Mouse (Mus musculus) MEL (cell line): ENCODE measurements around the gene Med13l.

Source experiments
- CTCF ChIP-seq, 3 experiments: IDR thresholded peaks in 2 of 3; conservative IDR thresholded peaks in 1 of 3; 2 replicates each; pipeline ENCODE4 v1.5.1; 2011 to 2012; ENCODE audit warnings: low read length in 3 of 3, low read depth in 2 of 3, mild to moderate bottlenecking in 2 of 3, improper control_type of control experiment in 1 of 3, inconsistent platforms in 1 of 3, mixed read lengths in 1 of 3, moderate library complexity in 1 of 3; ENCODE audit not compliant: control insufficient read depth in 1 of 3, insufficient read depth in 1 of 3, poor library complexity in 1 of 3, severe bottlenecking in 1 of 3
- ETS1 ChIP-seq: IDR thresholded peaks from 2 replicates; pipeline ENCODE4 v1.6.1; 2012; ENCODE audit warnings: low read depth, mild to moderate bottlenecking, inconsistent platforms, low read length, improper control_type of control experiment, moderate library complexity
- KAT2A ChIP-seq: conservative IDR thresholded peaks from 2 replicates; pipeline ENCODE4 v1.6.1; 2012; ENCODE audit warnings: low read depth, low read length, improper control_type of control experiment, inconsistent platforms
- MAZ ChIP-seq: IDR thresholded peaks from 2 replicates; pipeline ENCODE4 v1.6.1; 2012; ENCODE audit warnings: low read depth, mild to moderate bottlenecking, inconsistent platforms, low read length, improper control_type of control experiment
- MYB ChIP-seq: IDR thresholded peaks from 2 replicates; pipeline ENCODE4 v1.6.1; 2011; ENCODE audit warnings: mild to moderate bottlenecking, low read depth, low read length, improper control_type of control experiment
- NELFE ChIP-seq: IDR thresholded peaks from 2 replicates; pipeline ENCODE4 v1.6.1; 2011; ENCODE audit warnings: low read depth, low read length, improper control_type of control experiment
- POLR2A ChIP-seq, 2 experiments: IDR thresholded peaks; 2 replicates each; pipeline ENCODE4 v1.6.1; 2011 to 2012; ENCODE audit warnings: low read length in 2 of 2, mild to moderate bottlenecking in 2 of 2, control low read depth in 1 of 2, improper control_type of control experiment in 1 of 2, low read depth in 1 of 2, moderate library complexity in 1 of 2; ENCODE audit not compliant: control insufficient read depth in 1 of 2, insufficient read depth in 1 of 2, poor library complexity in 1 of 2
- POLR2AphosphoS2 ChIP-seq: IDR thresholded peaks from 2 replicates; pipeline ENCODE4 v1.6.1; 2011; ENCODE audit warnings: low read length, improper control_type of control experiment
- SIN3A ChIP-seq: IDR thresholded peaks from 2 replicates; pipeline ENCODE4 v1.6.1; 2012; ENCODE audit warnings: low read length, improper control_type of control experiment, inconsistent platforms
- USF1 ChIP-seq: IDR thresholded peaks from 2 replicates; pipeline ENCODE4 v1.6.1; 2014; ENCODE audit warnings: low read depth, mild to moderate bottlenecking, inconsistent platforms, low read length, improper control_type of control experiment, moderate library complexity
- ZC3H11A ChIP-seq: IDR thresholded peaks from 2 replicates; pipeline ENCODE4 v1.6.1; 2012; ENCODE audit warnings: low read depth, mild to moderate bottlenecking, inconsistent platforms, low read length, improper control_type of control experiment
- ZMIZ1 ChIP-seq: IDR thresholded peaks from 2 replicates; pipeline ENCODE4 v1.6.1; 2012; ENCODE audit warnings: low read depth, mild to moderate bottlenecking, inconsistent platforms, low read length, improper control_type of control experiment, moderate library complexity

- TF ChIP-seq NELFE (no peak), POLR2A (IDR thresholded peaks at IDR 0.05; ENCODE audit: control insufficient read depth in 1 of 2, insufficient read depth in 1 of 2, low read depth in 1 of 2, low read length in 2 of 2, poor library complexity in 1 of 2) (no peak), CTCF (IDR thresholded peaks at IDR 0.05 in 2 of 3, conservative IDR thresholded peaks at IDR 0.05 in 1 of 3; ENCODE audit: control insufficient read depth in 1 of 3, insufficient read depth in 1 of 3, low read depth in 2 of 3, low read length in 3 of 3, poor library complexity in 1 of 3, severe bottlenecking in 1 of 3) (no peak), MYB (no peak), ETS1 (no peak), POLR2AphosphoS2 (no peak), ZC3H11A (no peak), MAZ (no peak), USF1 (no peak), SIN3A (no peak), ZMIZ1 (no peak), KAT2A (no peak)
Observed at GRCm38 (mm10) chr5:118751446-118752179, 191.1 kb downstream of the Med13l start.
